Mouse (Mus musculus) forebrain, embryonic 14.5 days (tissue): ENCODE results near the gene Arhgap21. TPM values are rescaled to one million over a fixed set of nuclear protein-coding genes. Genes with fewer than 3 reads are reported as not detected.
"Not testable (repeated sequence)": the region's sequence is repeated elsewhere in the genome, so short reads cannot be mapped to it uniquely, and the experiment has no call there.

Source experiments
- ATAC-seq: fragments of 200-750 bp; cut with Nextera tagmentation; 2 replicates; pipeline ENCODE4 v1.8.0; 2017; ENCODE audit warnings: mild to moderate bottlenecking, moderate library complexity
- DNase-seq: peaks from one replicate; pipeline ENCODE4 v3.0.0-alpha.2; 2015; ENCODE audit warnings: low spot score
- H3K27ac ChIP-seq: fragments of 300-500 bp; sonication (generic); 2 replicates; pipeline ENCODE4 v1.5.1; 2014; ENCODE audit warnings: low read depth, mild to moderate bottlenecking, control low read depth, low read length, moderate library complexity
- H3K27me3 ChIP-seq: fragments of 300-500 bp; sonication (generic); replicated peaks from 2 replicates; pipeline ENCODE4 v1.6.1; 2014; ENCODE audit warnings: low read length, control low read depth, mixed read lengths; ENCODE audit not compliant: control insufficient read depth, insufficient read depth
- H3K36me3 ChIP-seq: fragments of 300-500 bp; sonication (generic); 2 replicates; pipeline ENCODE4 v1.6.1; 2014; ENCODE audit warnings: low read length, control low read depth; ENCODE audit not compliant: control insufficient read depth, insufficient read depth
- H3K4me1 ChIP-seq: fragments of 300-500 bp; sonication (generic); 2 replicates; pipeline ENCODE4 v1.6.1; 2014; ENCODE audit warnings: antibody characterized with exemption, low read length, control low read depth; ENCODE audit not compliant: control insufficient read depth, insufficient read depth
- H3K4me2 ChIP-seq: fragments of 300-500 bp; sonication (generic); 2 replicates; pipeline ENCODE4 v1.6.1; 2014; ENCODE audit warnings: mild to moderate bottlenecking, control low read depth, low read length
- H3K4me3 ChIP-seq: fragments of 300-500 bp; sonication (generic); 2 replicates; pipeline ENCODE4 v1.5.1; 2014; ENCODE audit warnings: low read depth, low read length, control low read depth
- H3K9ac ChIP-seq: fragments of 300-500 bp; sonication (generic); 2 replicates; pipeline ENCODE4 v1.6.1; 2014; ENCODE audit warnings: mild to moderate bottlenecking, low read length, control low read depth, moderate library complexity
- H3K9me3 ChIP-seq: fragments of 300-500 bp; sonication (generic); replicated peaks from 2 replicates; pipeline ENCODE4 v1.6.1; 2016; ENCODE audit warnings: low read length, control low read depth, mixed read lengths; ENCODE audit not compliant: control insufficient read depth
- WGBS: fragments of 180-500 bp; shearing (Covaris S2); extraction: QIAGEN DNeasy Blood & Tissue Kit; methylation state at CpG from one replicate; pipeline ENCODE4 v1.1.7; 2014; 5-methylcytosine and 5-hydroxymethylcytosine counted together
- polyA plus RNA-seq: library from polyadenylated mRNA; unstranded; fragments of >200 nt; fragmentation: Nextera tagmentation; extraction: Ambion mirVana; gene quantifications from 2 replicates; pipeline ENCODE4 v1.2.1, GENCODE M21; 2014

Gene Arhgap21
- polyA plus RNA-seq, 1 experiment from 2014 or later: 34.0 TPM

DNA sequence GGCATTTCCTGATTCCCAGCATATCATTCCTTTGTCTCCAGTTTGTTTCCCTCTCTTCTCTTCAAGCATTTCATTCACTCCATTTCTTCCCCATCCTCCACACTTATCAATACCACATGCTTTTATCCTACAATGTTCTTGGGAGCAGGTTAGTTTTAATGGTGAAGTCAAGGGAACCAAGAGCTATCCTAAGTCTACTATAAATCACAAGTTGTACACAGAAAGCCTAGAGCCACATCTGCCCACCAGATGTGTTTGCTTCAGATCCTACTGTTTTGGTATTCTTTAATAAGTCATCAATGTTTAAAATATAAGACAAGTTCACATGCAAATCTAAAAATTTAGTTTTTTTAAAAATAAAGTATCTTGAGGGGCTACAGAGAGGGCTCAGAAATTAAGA lies 27.6 kb downstream of the Arhgap21 start:
- H3K27me3 ChIP-seq: no peaks in the 10 kb centered on the region
- ATAC-seq (no peak), DNase-seq (no peak)
- H3K9ac ChIP-seq: no peak overlapping the region
- H3K4me2 ChIP-seq: no peak overlapping the region
- H3K4me3 ChIP-seq: no peak overlapping the region
- H3K36me3 ChIP-seq: no peaks in the 10 kb centered on the region
- peaks cover 33% of the 10 kb centered on the region for H3K4me1 ChIP-seq
- H3K9me3 ChIP-seq: no peaks in the 10 kb centered on the region
- no peak overlapping the region for H3K27ac ChIP-seq

DNA sequence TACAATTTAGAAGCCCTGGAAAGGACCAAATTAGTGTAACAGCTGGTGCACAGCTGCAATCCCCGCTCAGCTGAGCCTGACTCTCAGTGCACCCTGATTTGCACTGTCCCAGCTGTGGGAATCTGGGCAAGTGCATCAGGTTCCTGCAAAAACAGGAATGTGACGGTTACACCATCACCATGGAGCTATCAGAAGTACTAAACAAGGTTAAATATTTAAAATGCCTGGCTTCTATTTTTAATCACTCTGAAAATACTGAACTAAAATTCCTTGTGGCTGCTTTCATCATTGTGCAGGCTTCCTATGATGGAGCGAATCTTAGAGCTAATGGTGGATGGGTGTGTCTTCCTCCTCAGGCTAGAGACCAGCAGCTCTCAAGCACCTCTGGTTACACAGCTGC lies 29.3 kb downstream of the Arhgap21 start:
- Histone ChIP-seq H3K4me3 (no peak overlapping the region), H3K27me3 (no peaks in the 10 kb centered on the region), H3K9ac (no peak overlapping the region), H3K27ac (no peak overlapping the region), H3K4me2 (no peak overlapping the region), H3K9me3 (no peaks in the 10 kb centered on the region), H3K36me3 (no peaks in the 10 kb centered on the region), H3K4me1 (peaks cover 27% of the 10 kb centered on the region)
- ATAC-seq: no peak
- 86% methylated on average over 3 of the region's 3 CpGs for WGBS
- no peak for DNase-seq

DNA sequence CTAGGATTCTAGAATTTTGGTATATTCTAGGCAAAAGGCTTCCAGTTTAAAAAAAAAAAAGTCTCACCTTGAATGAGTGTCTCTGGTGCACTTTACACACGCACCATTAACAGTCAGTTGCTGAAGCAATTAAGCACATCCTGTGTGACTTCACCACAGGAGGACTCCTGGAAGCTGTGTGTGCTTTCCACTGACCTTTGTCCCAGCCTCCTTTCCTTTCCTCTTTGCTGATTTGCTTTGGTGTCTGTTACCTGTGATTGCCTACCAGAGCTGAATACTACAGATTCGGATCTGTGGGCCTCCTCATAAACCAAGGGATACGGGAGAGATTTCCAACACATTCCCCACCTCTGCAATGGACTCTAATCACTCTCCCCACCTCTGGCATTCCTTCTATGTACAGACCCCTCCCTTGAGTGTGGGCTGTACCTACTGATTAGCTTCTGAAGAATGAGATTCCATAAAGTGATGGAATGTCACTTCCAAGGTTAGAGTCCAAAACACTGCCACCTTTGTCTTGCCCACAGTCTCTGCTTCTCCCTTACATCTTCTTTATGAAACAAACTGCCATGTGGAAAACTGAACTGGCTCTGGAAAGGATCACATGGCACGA lies 32.0 kb downstream of the Arhgap21 start:
- H3K4me1 ChIP-seq: peaks cover 6% of the 10 kb centered on the region; the same call in 1 of the 2 replicates
- no peak overlapping the region for H3K4me3 ChIP-seq
- WGBS: 73% methylated on average over 4 of the region's 4 CpGs
- H3K27ac ChIP-seq: no peak overlapping the region
- DNase-seq: no peak
- H3K9me3 ChIP-seq: no peaks in the 10 kb centered on the region
- H3K36me3 ChIP-seq: no peaks in the 10 kb centered on the region
- H3K4me2 ChIP-seq: no peak overlapping the region
- ATAC-seq: no peak
- H3K27me3 ChIP-seq: no peaks in the 10 kb centered on the region
- no peak overlapping the region for H3K9ac ChIP-seq

DNA sequence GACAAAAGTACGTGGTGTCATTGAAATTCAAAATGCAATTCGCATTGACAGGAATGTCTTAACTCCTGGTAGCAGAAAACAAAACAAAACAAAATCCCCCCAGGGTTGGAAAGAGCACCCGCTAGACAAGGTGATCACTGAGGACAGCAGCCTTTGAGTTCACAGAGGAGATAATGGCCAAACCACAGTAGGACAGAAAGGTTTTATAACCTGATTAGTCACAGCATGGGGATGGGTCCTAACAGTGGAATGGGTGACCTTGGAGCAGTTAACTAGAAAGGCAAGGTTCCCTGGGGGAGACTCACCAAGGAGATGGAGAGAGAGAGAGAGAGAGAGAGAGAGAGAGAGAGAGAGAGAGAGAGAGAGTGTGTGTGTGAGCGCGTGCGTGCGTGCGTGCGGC lies 34.3 kb downstream of the Arhgap21 start:
- no peak overlapping the region for H3K4me2 ChIP-seq
- H3K27ac ChIP-seq: no peak overlapping the region
- no peaks in the 10 kb centered on the region for H3K27me3 ChIP-seq
- H3K9ac ChIP-seq: no peak overlapping the region
- H3K4me3 ChIP-seq: no peak overlapping the region
- no peaks in the 10 kb centered on the region for H3K36me3 ChIP-seq
- WGBS: 68% methylated on average over 9 of the region's 9 CpGs
- H3K9me3 ChIP-seq: no peaks in the 10 kb centered on the region
- no peak for ATAC-seq
- H3K4me1 ChIP-seq: no peaks in the 10 kb centered on the region; the same call in 1 of the 2 replicates
- DNase-seq: no peak

- no peak for DNase-seq
- Histone ChIP-seq H3K4me2 (no peak overlapping the region), H3K4me3 (no peak overlapping the region), H3K9me3 (no peaks in the 10 kb centered on the region), H3K27me3 (no peaks in the 10 kb centered on the region), H3K36me3 (no peaks in the 10 kb centered on the region), H3K4me1 (no peaks in the 10 kb centered on the region; the same call in 1 of the 2 replicates), H3K27ac (no peak overlapping the region), H3K9ac (no peak overlapping the region)
- ATAC-seq: no peak
- WGBS: 95% methylated on average over 8 of the region's 8 CpGs
Observed at GRCm38 (mm10) chr2:20932748-20933313, 35.9 kb downstream of the Arhgap21 start.

DNA sequence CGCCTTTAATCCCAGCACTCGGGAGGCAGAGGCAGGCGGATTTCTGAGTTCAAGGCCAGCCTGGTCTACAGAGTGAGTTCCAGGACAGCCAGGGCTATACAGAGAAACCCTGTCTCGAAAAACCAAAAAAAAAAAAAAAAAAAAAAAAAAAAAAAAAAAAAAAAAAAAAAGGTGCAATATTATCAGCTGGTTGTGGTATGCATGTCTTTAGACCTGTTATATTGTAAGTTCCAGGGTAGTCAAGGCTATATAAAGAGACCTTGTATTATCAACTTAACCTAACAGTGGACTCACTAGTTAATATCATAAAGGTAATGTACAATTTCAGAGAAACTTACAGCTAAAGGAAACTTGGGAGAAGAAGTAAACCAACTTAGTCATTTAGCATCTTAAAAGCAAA lies 36.9 kb downstream of the Arhgap21 start:
- not testable (repeated sequence) for H3K4me1 ChIP-seq, H3K4me2 ChIP-seq, H3K27ac ChIP-seq, H3K36me3 ChIP-seq, H3K9ac ChIP-seq, DNase-seq, H3K27me3 ChIP-seq, H3K9me3 ChIP-seq, H3K4me3 ChIP-seq, ATAC-seq
- WGBS: 100% methylated on average over 3 of the region's 4 CpGs

DNA sequence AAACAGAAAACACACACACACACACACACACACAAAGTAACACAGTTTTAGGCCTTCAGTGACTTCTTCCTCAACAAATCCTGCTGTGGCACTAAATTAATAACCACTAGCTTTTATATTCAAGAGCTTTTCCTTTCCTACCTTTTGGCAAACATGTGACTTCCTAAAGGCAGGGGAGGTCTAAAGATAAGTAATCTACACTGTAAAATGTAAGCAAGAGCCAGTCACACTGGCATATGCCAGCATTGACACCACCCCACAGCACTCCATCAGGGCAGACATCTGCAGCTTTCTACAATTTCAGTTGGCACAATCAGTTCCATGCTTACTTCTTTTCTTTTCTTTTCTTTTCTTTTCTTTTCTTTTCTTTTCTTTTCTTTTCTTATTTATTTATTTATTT lies 40.2 kb downstream of the Arhgap21 start:
- no peaks in the 10 kb centered on the region for H3K9me3 ChIP-seq
- no peak overlapping the region for H3K4me3 ChIP-seq
- H3K4me2 ChIP-seq: no peak overlapping the region
- DNase-seq: no peak
- no peak for ATAC-seq
- no peak overlapping the region for H3K27ac ChIP-seq
- no peaks in the 10 kb centered on the region for H3K36me3 ChIP-seq
- H3K4me1 ChIP-seq: no peaks in the 10 kb centered on the region
- no peaks in the 10 kb centered on the region for H3K27me3 ChIP-seq
- H3K9ac ChIP-seq: no peak overlapping the region

DNA sequence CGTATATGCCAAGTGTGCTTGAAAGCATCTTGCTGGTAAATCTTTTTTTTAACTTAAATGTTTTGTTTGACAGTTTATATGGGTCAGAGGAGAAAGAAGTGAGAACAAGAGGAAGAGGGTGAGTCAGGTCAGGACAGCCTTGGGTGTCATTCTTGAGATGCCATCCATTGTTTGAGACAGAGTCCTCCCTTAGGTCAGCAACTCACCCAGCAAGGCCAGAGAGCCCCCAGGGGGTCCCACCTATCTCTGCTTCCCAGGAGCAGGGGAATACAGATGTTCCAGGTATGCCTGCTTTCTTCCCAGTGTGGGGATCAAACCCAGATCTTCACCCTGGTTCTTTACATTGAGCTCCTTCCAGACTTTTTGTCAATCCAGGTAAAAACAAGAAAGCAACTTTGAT lies 43.7 kb downstream of the Arhgap21 start:
- no peak overlapping the region for H3K4me3 ChIP-seq
- DNase-seq (no peak), ATAC-seq (no peak)
- H3K36me3 ChIP-seq: no peaks in the 10 kb centered on the region
- no peak overlapping the region for H3K4me2 ChIP-seq
- no peaks in the 10 kb centered on the region for H3K9me3 ChIP-seq
- 82% methylated on average over 1 of the region's 1 CpGs for WGBS
- H3K27ac ChIP-seq: no peak overlapping the region
- no peaks in the 10 kb centered on the region for H3K27me3 ChIP-seq
- H3K4me1 ChIP-seq: peaks cover 14% of the 10 kb centered on the region
- no peak overlapping the region for H3K9ac ChIP-seq

DNA sequence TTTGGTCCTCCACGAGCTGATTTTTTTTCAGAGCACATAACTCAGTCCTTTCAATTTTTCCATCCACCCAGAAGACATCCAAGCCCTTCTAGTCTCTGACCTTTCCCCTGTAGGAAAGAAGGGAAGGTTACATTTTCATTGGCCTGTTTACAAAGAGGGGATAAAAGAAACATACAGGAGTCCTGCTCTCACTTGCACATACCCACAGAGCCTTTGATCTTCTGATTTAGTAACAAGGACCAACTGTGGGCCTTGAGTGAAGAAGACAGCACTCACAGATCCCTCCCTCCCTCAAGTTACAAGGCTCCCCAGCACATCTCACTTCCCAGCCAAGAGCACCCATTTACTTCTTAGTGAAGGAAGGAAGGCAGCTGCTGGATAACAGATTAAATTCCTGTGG lies 46.3 kb downstream of the Arhgap21 start:
- Histone ChIP-seq H3K9me3 (no peaks in the 10 kb centered on the region), H3K4me1 (peaks cover 14% of the 10 kb centered on the region), H3K4me3 (no peak overlapping the region), H3K9ac (no peak overlapping the region), H3K36me3 (no peaks in the 10 kb centered on the region), H3K27me3 (no peaks in the 10 kb centered on the region), H3K27ac (no peak overlapping the region), H3K4me2 (no peak overlapping the region)
- WGBS: 0% methylated on average over 1 of the region's 1 CpGs
- ATAC-seq (peak; percentile 41; the same call in 1 of the 2 replicates), DNase-seq (peak; percentile 29)
